Mouse (Mus musculus) heart, adult 2 months (tissue): ENCODE results near the gene Cdc25a. TPM values are rescaled to one million over a fixed set of nuclear protein-coding genes. Genes with fewer than 3 reads are reported as not detected.

Source experiments
- DNase-seq, 2 experiments: peaks; one replicate each; pipeline ENCODE4 v3.0.0; 2021
- H3K27ac ChIP-seq: fragments of 200-600 bp; 2 replicates; pipeline ENCODE4 v1.8.1; 2022
- H3K27me3 ChIP-seq: fragments of 200-500 bp; 2 replicates; pipeline ENCODE4 v1.6.1; 2012; ENCODE audit warnings: mild to moderate bottlenecking, low read length, inconsistent platforms, mixed read lengths; ENCODE audit not compliant: control insufficient read depth, insufficient read depth
- H3K36me3 ChIP-seq: fragments of 200-500 bp; 2 replicates; pipeline ENCODE4 v1.6.1; 2012; ENCODE audit warnings: low read length, inconsistent platforms; ENCODE audit not compliant: control insufficient read depth, insufficient read depth
- H3K4me1 ChIP-seq: fragments of 200-500 bp; 2 replicates; pipeline ENCODE4 v1.6.1; 2011; ENCODE audit warnings: low read length; ENCODE audit not compliant: control insufficient read depth, insufficient read depth
- H3K4me3 ChIP-seq: fragments of 200-600 bp; 2 replicates; pipeline ENCODE4 v1.8.1; 2022
- H3K79me2 ChIP-seq: fragments of 200-500 bp; replicated peaks from 2 replicates; pipeline ENCODE4 v1.6.1; 2012; ENCODE audit warnings: mild to moderate bottlenecking, inconsistent platforms, low read length, moderate library complexity, mixed read lengths; ENCODE audit not compliant: control insufficient read depth, insufficient read depth
- H3K9ac ChIP-seq: fragments of 200-500 bp; 2 replicates; pipeline ENCODE4 v1.6.1; 2012; ENCODE audit warnings: low read depth, mild to moderate bottlenecking, control low read depth, inconsistent platforms, low read length, mixed read lengths
- CTCF ChIP-seq: fragments of 200-600 bp; IDR thresholded peaks from 2 replicates; pipeline ENCODE4 v1.8.1; 2022; ENCODE audit warnings: antibody characterized with exemption, mild to moderate bottlenecking, moderate library complexity
- EP300 ChIP-seq: fragments of 200-500 bp; IDR thresholded peaks from 2 replicates; pipeline ENCODE4 v1.6.1; 2011; ENCODE audit warnings: low read depth, low read length, control low read depth; ENCODE audit not compliant: insufficient read depth
- POLR2A ChIP-seq: fragments of 200-500 bp; IDR thresholded peaks from 2 replicates; pipeline ENCODE4 v1.6.1; 2011; ENCODE audit warnings: mild to moderate bottlenecking, low read depth, low read length, control low read depth; ENCODE audit not compliant: insufficient read depth
- WGBS: fragments of 180-500 bp; shearing (Covaris S2); methylation state at CpG from one replicate; pipeline ENCODE4 v1.1.7; 2018; 5-methylcytosine and 5-hydroxymethylcytosine counted together
- intact Hi-C: fragments of 180-260 bp; cut with DNase I; formaldehyde crosslinking; loops from one replicate; pipeline ENCODE4 v1.15.1; 2025
- polyA plus RNA-seq: library from polyadenylated mRNA; depleted of rRNA; stranded (reverse); fragments of >200 nt; gene quantifications from 2 replicates; pipeline ENCODE4 v1.2.3, GENCODE M21; 2012
- total RNA-seq, 2 experiments: library from RNA; stranded (reverse); gene quantifications; 2 replicates each; pipeline ENCODE4 v1.2.3; 2021

Cdc25a gene
- total and polyA plus RNA-seq, 3 experiments = 2.1 to 4.9 (median 4.4) TPM

DNA sequence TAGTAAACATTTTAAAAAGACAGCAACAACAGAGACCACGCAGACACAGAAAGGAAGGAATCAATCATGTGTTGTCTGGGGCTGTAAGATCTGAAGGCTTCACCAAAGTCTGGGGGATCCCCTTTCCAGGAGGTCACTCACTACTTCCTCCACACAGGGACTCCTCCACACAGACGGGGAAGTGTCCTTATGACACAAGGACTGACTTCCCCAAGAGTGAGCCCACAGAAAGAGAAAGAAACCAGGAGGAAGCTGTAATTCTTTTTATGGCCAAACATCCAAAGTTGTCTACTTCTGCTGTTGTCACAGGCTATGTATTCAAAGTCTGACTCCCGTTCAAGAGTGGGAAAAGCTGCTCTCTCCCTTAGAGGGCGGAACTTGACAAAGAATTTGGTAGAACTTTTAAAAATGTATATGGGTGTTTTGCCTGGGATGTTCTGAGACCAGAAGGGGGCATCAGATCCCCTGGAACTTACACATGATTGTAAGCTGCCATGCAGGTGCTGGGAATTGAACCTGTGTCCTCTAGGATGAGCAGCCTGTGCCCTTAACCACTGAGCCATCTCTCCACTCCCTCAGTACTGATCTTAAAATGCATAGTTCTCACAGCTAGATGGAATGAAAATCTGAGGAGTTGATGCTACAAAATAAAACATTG lies 39.0 kb downstream of the Cdc25a start:
- Histone ChIP-seq H3K27me3 (no peaks in the 10 kb centered on the region), H3K9ac (no peak overlapping the region), H3K27ac (no peak overlapping the region), H3K36me3 (no peaks in the 10 kb centered on the region), H3K4me3 (no peak overlapping the region), H3K4me1 (no peaks in the 10 kb centered on the region), H3K79me2 (no peaks in the 10 kb centered on the region)
- DNase-seq = peak in 1 of 2 experiments; percentile 27
- intact Hi-C loops = no loop called here
- TF ChIP-seq POLR2A (no peak), EP300 (no peak), CTCF (no peak)
- 49% methylated on average over 4 of the region's 4 CpGs for WGBS

DNA sequence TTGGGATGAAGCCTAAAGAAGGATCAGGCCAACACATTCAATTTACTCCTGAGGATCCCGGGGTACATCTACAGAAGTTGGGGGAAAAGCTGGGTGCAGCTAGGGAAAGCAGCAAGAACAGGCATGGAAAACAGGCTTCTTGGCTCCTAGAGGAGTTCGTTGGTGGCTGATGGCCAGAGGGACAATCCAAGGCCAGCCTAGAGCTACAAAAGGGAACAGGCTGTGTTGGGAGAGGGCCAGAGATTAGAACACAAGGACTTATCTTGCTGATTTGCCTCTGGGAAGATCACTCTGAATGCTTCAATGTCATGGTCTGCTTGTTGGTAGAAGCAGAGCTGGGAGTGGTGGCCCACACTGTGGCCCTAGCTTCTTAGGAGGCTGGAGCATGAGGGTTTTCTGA lies 42.6 kb downstream of the Cdc25a start:
- TF ChIP-seq EP300 = no peak
- TF ChIP-seq POLR2A = no peak
- TF ChIP-seq CTCF = no peak
- intact Hi-C loops = no loop called here
- WGBS = 43% methylated on average over 2 of the region's 2 CpGs
- Histone ChIP-seq H3K27ac (no peak overlapping the region), H3K9ac (no peak overlapping the region), H3K4me1 (no peaks in the 10 kb centered on the region), H3K4me3 (no peak overlapping the region), H3K27me3 (no peaks in the 10 kb centered on the region), H3K79me2 (no peaks in the 10 kb centered on the region), H3K36me3 (no peaks in the 10 kb centered on the region)
- DNase-seq = peak; percentile 55 to 68

DNA sequence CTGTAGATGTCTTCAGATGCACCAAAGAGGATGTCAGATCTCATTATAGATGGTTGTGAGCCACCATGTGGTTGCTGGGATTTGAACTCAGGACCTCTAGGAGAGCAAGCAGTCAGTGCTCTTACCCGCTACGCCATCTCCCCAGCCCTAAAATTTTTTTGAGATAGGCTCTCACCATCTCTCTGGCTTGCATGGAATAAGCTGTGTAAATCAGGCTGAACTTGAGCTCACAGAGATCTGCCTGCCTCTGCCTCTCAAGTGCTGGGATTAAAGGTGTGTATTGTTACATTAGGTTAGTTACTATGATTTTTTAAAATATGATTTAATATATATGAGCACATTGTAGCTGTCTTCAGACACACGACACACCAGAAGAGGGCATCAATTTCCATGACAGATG lies 53.8 kb downstream of the Cdc25a start:
- intact Hi-C loops = no loop called here
- Histone ChIP-seq H3K4me3 (no peak overlapping the region), H3K9ac (no peak overlapping the region), H3K27me3 (no peaks in the 10 kb centered on the region), H3K79me2 (no peaks in the 10 kb centered on the region), H3K27ac (no peak overlapping the region), H3K36me3 (no peaks in the 10 kb centered on the region), H3K4me1 (peaks cover 4% of the 10 kb centered on the region)
- TF ChIP-seq CTCF = no peak
- TF ChIP-seq POLR2A = no peak
- TF ChIP-seq EP300 = no peak
- over 99% methylated on average over 3 of the region's 3 CpGs for WGBS
- DNase-seq = no peak

DNA sequence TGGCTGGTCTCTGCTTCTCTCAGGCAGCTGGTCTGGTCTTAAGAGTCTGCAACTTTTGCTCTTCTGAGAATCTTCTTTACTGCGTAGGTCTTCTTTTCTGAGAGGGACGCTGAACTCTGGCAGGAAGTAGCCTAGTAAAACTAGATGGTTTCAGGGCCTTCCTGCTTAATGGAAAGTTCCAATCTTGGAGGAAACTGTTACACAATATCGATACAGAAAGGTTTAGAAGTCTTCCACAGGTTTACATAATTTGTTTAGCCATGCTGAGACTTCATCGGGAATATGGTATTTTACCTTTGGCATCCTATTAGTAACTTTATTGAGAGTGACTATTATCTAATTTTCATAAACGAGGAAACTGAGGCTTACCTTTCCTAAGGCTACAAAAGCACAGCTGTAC lies 54.7 kb downstream of the Cdc25a start:
- Histone ChIP-seq H3K27me3 (no peaks in the 10 kb centered on the region), H3K9ac (no peak overlapping the region), H3K4me1 (peaks cover 6% of the 10 kb centered on the region), H3K4me3 (no peak overlapping the region), H3K27ac (no peak overlapping the region), H3K79me2 (no peaks in the 10 kb centered on the region), H3K36me3 (peaks cover 4% of the 10 kb centered on the region)
- intact Hi-C loops = loop anchor here (2.0 to 5.0 kb wide), 2 partner anchors 17 to 142 kb away; no protein-coding TSS in a partner anchor
- WGBS = 90% methylated on average over 5 of the region's 5 CpGs
- DNase-seq = no peak
- TF ChIP-seq EP300 (no peak), POLR2A (no peak), CTCF (no peak)

DNA sequence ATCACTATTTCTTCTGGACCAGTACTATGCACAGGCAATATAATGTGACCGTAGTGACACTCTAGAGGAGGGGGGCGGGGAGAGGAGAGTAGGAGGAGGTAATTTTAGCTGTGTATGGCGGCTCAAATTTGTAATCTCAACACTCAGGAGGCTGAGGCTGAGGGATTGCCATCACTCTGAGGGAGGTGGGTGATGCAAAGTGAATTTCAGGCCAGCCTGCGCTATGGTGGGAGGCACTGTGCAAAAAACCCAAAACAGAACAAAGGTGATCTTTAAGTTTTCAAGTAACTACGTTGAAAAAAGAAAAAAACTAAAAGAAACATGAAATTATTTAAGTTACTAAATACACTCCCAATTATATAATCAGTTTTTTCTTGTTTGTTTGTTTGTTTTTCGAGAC lies 55.4 kb downstream of the Cdc25a start:
- Histone ChIP-seq H3K4me3 (peak overlapping the region; percentile 89), H3K4me1 (peaks cover 10% of the 10 kb centered on the region), H3K27me3 (no peaks in the 10 kb centered on the region), H3K36me3 (peaks cover 6% of the 10 kb centered on the region), H3K9ac (no peak overlapping the region), H3K27ac (peak overlapping the region; percentile 96), H3K79me2 (peaks cover 2% of the 10 kb centered on the region; the same call in 1 of the 2 replicates)
- WGBS = 74% methylated on average over 6 of the region's 6 CpGs
- no peak for TF ChIP-seq CTCF
- no peak for TF ChIP-seq POLR2A
- TF ChIP-seq EP300 = no peak
- intact Hi-C loops = loop anchor here (1.0 to 5.0 kb wide), 3 partner anchors 18 to 142 kb away; no protein-coding TSS in a partner anchor
- no peak for DNase-seq
